Mouse (Mus musculus) lung, postnatal 0 days (tissue): ENCODE results near the gene Skap1.
A peak's percentile ranks its signal among the peaks of the same experiment; 100 is the strongest.

Experiments used
- CTCF ChIP-seq: IDR thresholded peaks from 2 replicates; pipeline ENCODE4 v1.5.1; 2016; ENCODE audit warnings: antibody characterized with exemption, mild to moderate bottlenecking
- EP300 ChIP-seq: IDR thresholded peaks from 2 replicates; pipeline ENCODE4 v1.6.1; 2016; ENCODE audit warnings: antibody characterized with exemption, mild to moderate bottlenecking, control low read depth

DNA sequence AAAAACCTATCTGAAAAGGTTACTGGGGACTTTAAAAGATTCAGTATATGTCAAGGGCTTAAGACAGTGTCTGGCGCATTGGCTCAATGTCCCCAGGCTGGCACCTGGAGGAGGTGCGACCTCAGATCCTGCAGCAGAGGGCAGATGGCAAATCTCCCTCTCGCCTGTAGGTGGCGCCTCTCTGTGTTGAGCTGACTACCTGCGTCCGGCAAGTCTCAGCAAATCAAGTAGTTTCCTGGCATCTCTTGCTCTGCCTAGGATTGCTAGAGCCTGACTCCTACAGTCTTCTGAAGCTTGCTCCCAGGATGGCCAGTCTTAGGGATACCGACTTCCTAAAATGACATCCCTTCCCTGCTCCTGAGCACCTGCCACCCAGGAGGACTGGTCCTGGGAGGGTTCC lies 25.6 kb upstream of the Skap1 start:
- TF ChIP-seq EP300, result no peak
- peak; percentile 89 for TF ChIP-seq CTCF
